Mouse (Mus musculus) liver, embryonic 16.5 days (tissue): ENCODE results near the gene Filip1l. TPM values are rescaled to one million over a fixed set of nuclear protein-coding genes. Genes with fewer than 3 reads are reported as not detected.

Source experiments
- ATAC-seq: fragments of 200-750 bp; cut with Nextera tagmentation; 2 replicates; pipeline ENCODE4 v1.8.0; 2017; ENCODE audit warnings: low read depth, mild to moderate bottlenecking, moderate number of reproducible peaks, moderate library complexity
- H3K27ac ChIP-seq: fragments of 300-500 bp; sonication (generic); 2 replicates; pipeline ENCODE4 v1.5.1; 2014; ENCODE audit warnings: mild to moderate bottlenecking, low read length
- H3K27me3 ChIP-seq: fragments of 300-500 bp; sonication (generic); 2 replicates; pipeline ENCODE4 v1.6.1; 2014; ENCODE audit warnings: low read depth, low read length, mixed read lengths; ENCODE audit not compliant: control insufficient read depth, insufficient read depth
- H3K36me3 ChIP-seq: fragments of 300-500 bp; sonication (generic); 2 replicates; pipeline ENCODE4 v1.6.1; 2014; ENCODE audit warnings: mild to moderate bottlenecking; ENCODE audit not compliant: control insufficient read depth, insufficient read depth
- H3K4me1 ChIP-seq: fragments of 300-500 bp; sonication (generic); 2 replicates; pipeline ENCODE4 v1.6.1; 2014; ENCODE audit warnings: low read depth, low read length, mixed read lengths; ENCODE audit not compliant: control insufficient read depth
- H3K4me2 ChIP-seq: fragments of 300-500 bp; sonication (generic); 2 replicates; pipeline ENCODE4 v1.6.1; 2014; ENCODE audit warnings: low read depth, low read length, mixed read lengths
- H3K4me3 ChIP-seq: fragments of 300-500 bp; sonication (generic); 2 replicates; pipeline ENCODE4 v1.5.1; 2014; ENCODE audit warnings: low read depth, mild to moderate bottlenecking, low read length
- H3K9ac ChIP-seq: fragments of 300-500 bp; sonication (generic); 2 replicates; pipeline ENCODE4 v1.6.1; 2014; ENCODE audit warnings: low read depth, low read length
- H3K9me3 ChIP-seq: fragments of 300-500 bp; sonication (generic); replicated peaks from 2 replicates; pipeline ENCODE4 v1.6.1; 2016; ENCODE audit warnings: low read length; ENCODE audit not compliant: control insufficient read depth
- WGBS: fragments of 180-500 bp; shearing (Covaris S2); extraction: QIAGEN DNeasy Blood & Tissue Kit; methylation state at CpG from one replicate; pipeline ENCODE4 v1.1.7; 2014; ENCODE audit not compliant: insufficient replicate concordance; 5-methylcytosine and 5-hydroxymethylcytosine counted together
- polyA plus RNA-seq: library from polyadenylated mRNA; unstranded; fragments of >200 nt; fragmentation: Nextera tagmentation; extraction: Ambion mirVana; gene quantifications from 2 replicates; pipeline ENCODE4 v1.2.1, GENCODE M21; 2015

Filip1l gene
- polyA plus RNA-seq, 1 experiment from 2014 or later = 5.0 TPM

DNA sequence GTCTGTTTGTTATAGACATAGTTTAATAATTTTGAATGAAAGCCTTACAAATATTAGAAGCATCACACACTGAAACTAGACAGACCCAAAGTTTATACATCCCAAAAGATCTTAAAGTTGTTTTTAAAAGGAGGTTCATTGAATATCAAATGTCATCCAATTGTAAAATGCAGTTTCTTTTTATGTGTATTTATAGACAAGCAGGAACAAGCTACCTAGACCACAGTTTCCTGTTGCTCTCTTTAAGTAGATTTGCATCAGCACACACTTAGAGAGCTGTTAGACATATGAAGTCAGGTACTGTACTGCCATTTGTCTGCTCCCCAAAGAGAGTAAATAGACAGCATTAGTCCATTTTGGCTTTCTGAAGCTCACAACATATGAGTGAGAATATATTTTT is 118.2 kb downstream of the Filip1l start:
- no peaks in the 10 kb centered on the region for H3K36me3 ChIP-seq
- ATAC-seq = no peak

DNA sequence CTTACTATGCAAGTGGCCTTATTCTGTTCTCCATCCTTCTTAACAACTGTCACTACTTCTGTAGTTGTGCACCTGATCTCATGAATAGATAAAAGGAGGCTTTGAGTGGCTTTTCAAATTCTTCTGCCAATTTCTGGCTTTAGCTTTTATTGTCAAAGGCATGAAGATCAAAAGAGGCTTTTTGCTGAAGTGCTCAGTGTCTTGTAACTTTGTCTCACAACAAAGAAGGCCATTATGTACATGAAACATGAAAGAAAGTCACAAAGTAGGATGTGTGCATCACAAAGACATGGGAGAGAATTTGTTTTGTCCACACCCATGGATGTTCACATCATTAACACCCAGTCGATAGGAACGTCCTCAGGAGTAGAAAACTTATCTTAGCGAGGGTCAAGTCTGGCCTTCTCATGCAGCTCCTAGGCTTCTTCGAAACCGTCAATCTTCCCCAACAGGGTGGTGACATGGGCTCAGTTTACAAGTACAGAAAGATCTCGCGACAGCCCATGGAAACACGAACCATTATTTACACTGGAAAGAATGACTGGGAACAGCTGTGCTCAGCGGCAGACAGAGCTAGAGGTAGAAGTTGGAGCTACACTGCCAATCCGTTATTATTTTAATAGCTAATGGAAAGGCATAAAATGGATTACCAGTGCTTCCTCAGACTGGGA is 120.7 kb downstream of the Filip1l start:
- H3K4me3 ChIP-seq = no peak overlapping the region
- no peaks in the 10 kb centered on the region for H3K4me1 ChIP-seq
- no peaks in the 10 kb centered on the region for H3K27me3 ChIP-seq
- H3K9me3 ChIP-seq = 0 out of 2 replicates have a peak, but pooled peaks cover 3% of the 10 kb centered on the region
- no peak overlapping the region for H3K27ac ChIP-seq
- H3K36me3 ChIP-seq = no peaks in the 10 kb centered on the region
- H3K9ac ChIP-seq = no peak overlapping the region
- ATAC-seq = no peak
- H3K4me2 ChIP-seq = no peak overlapping the region
- WGBS = 66% methylated on average over 10 of the region's 10 CpGs

More for the DNA sequence above, 118.2 kb downstream of the Filip1l start:
- Histone ChIP-seq H3K27ac (no peak overlapping the region), H3K4me2 (no peak overlapping the region), H3K9me3 (no peaks in the 10 kb centered on the region), H3K27me3 (no peaks in the 10 kb centered on the region), H3K4me3 (no peak overlapping the region), H3K4me1 (no peaks in the 10 kb centered on the region), H3K9ac (no peak overlapping the region)

DNA sequence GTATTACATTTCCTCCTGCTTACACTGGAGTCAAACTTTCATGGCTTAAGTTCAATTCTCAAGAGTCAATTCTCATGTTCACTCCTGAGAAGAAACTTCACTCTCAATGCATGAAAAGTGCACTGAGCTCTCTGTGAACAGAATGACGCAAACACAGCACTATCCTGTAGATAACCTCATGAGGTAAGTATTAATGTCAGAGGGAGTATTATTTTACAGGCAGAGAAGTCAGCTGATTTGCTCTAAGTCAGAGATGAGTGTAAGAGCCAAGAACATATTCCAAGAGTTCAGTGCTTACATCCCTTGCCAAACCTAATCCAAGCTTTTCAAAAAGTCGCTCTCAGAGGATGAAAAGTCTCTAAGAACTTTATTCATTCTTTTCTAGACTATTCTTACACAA is 125.6 kb downstream of the Filip1l start:
- ATAC-seq = no peak
- Histone ChIP-seq H3K9me3 (0 out of 2 replicates have a peak, but pooled peaks cover 3% of the 10 kb centered on the region), H3K36me3 (no peaks in the 10 kb centered on the region), H3K4me1 (no peaks in the 10 kb centered on the region), H3K9ac (no peak overlapping the region), H3K4me2 (no peak overlapping the region), H3K27ac (no peak overlapping the region), H3K27me3 (no peaks in the 10 kb centered on the region), H3K4me3 (no peak overlapping the region)
- WGBS = 68% methylated on average over 2 of the region's 2 CpGs

DNA sequence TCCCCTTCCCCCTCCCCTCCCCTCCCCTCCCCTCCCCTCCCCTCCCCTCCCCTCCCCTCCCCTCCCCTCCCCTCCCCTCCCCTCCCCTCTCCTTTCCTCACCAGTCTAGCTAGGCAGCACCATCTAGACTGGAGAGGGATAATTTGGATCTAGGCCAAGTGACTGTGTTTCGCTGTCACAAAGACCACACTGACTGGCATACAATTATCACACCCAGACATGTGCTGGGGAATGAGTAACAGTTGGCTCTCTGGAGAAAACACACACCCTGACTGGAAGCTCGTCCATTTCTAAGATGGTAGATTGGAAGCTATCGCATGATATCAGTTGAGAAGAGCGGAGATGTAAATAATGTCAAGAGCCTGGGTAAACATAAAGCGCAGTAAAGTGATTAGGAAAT is 126.9 kb downstream of the Filip1l start:
- no peaks in the 10 kb centered on the region for H3K4me1 ChIP-seq
- 0 out of 2 replicates have a peak, but pooled peaks cover 3% of the 10 kb centered on the region for H3K9me3 ChIP-seq
- no peak overlapping the region for H3K4me3 ChIP-seq
- H3K9ac ChIP-seq = no peak overlapping the region
- H3K27me3 ChIP-seq = no peaks in the 10 kb centered on the region
- H3K36me3 ChIP-seq = no peaks in the 10 kb centered on the region
- H3K4me2 ChIP-seq = no peak overlapping the region
- ATAC-seq = no peak
- no peak overlapping the region for H3K27ac ChIP-seq
- WGBS = 53% methylated on average over 5 of the region's 5 CpGs

DNA sequence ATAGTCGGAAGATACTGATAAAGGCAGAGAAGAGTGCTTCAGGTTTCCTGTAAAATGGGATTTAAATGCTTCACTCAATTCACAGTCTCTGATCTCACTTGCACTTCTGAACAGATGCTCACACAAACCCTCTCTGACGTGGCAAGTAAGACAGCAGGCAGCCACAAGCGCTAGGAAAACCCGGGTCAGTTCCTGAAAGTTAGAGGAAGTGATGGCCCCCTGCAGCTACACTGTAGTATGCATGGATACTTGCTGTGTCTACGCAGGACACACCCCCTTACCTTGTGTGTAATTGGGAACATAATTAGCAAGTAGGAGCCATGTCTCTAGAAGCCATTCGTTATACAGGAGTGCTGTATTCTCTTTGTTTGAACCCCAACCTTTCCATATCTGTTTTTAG is 129.4 kb downstream of the Filip1l start:
- H3K4me1 ChIP-seq = no peaks in the 10 kb centered on the region
- H3K9me3 ChIP-seq = no peaks in the 10 kb centered on the region
- H3K4me3 ChIP-seq = no peak overlapping the region
- H3K27ac ChIP-seq = no peak overlapping the region
- no peak overlapping the region for H3K4me2 ChIP-seq
- WGBS = 35% methylated on average over 6 of the region's 6 CpGs
- H3K9ac ChIP-seq = no peak overlapping the region
- no peaks in the 10 kb centered on the region for H3K27me3 ChIP-seq
- no peak for ATAC-seq
- H3K36me3 ChIP-seq = no peaks in the 10 kb centered on the region

DNA sequence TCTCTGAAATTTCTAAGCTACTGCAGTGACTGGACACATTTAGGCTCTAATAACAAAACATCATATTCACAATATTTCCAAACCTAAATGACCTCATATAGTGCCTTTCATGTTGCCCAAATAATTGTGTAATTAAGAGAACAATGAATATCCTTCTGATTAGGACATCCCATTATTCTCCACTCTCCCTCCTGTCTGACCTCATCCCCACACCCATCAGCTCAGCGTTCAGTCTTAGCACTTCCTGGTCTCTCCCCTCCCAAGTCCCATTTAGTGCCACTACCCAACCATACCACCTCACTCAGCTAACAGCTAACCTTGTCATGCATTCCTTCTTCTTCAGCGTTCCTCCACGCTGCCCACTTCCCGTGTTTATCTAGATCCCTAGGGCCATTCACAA is 130.0 kb downstream of the Filip1l start:
- H3K27ac ChIP-seq = no peak overlapping the region
- ATAC-seq = no peak
- H3K27me3 ChIP-seq = no peaks in the 10 kb centered on the region
- H3K4me2 ChIP-seq = no peak overlapping the region
- no peak overlapping the region for H3K9ac ChIP-seq
- no peak overlapping the region for H3K4me3 ChIP-seq
- 32% methylated on average over 4 of the region's 4 CpGs for WGBS
- no peaks in the 10 kb centered on the region for H3K9me3 ChIP-seq
- no peaks in the 10 kb centered on the region for H3K36me3 ChIP-seq
- no peaks in the 10 kb centered on the region for H3K4me1 ChIP-seq

DNA sequence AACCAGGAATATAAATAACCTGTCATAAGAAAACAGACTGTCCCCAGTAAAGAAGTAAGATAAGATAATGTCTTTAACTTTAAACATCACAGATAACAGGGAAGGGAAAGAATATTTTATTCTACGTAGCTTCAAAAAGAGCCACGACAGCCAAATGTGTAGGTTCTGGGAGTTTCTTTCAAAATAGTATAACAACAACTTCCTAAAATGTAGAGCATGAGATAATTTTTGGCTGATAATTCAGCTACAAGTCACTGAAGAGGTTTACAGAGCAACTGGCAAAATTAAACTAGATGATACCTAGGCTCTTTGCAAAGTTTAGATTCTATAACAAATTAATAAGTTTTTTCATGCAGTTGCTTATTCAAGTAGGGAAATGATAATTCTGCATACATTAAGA is 130.6 kb downstream of the Filip1l start:
- H3K9ac ChIP-seq = no peak overlapping the region
- H3K9me3 ChIP-seq = no peaks in the 10 kb centered on the region
- no peaks in the 10 kb centered on the region for H3K36me3 ChIP-seq
- H3K4me2 ChIP-seq = no peak overlapping the region
- no peak overlapping the region for H3K27ac ChIP-seq
- H3K4me3 ChIP-seq = no peak overlapping the region
- ATAC-seq = no peak
- H3K4me1 ChIP-seq = no peaks in the 10 kb centered on the region
- 42% methylated on average over 2 of the region's 2 CpGs for WGBS
- H3K27me3 ChIP-seq = no peaks in the 10 kb centered on the region

DNA sequence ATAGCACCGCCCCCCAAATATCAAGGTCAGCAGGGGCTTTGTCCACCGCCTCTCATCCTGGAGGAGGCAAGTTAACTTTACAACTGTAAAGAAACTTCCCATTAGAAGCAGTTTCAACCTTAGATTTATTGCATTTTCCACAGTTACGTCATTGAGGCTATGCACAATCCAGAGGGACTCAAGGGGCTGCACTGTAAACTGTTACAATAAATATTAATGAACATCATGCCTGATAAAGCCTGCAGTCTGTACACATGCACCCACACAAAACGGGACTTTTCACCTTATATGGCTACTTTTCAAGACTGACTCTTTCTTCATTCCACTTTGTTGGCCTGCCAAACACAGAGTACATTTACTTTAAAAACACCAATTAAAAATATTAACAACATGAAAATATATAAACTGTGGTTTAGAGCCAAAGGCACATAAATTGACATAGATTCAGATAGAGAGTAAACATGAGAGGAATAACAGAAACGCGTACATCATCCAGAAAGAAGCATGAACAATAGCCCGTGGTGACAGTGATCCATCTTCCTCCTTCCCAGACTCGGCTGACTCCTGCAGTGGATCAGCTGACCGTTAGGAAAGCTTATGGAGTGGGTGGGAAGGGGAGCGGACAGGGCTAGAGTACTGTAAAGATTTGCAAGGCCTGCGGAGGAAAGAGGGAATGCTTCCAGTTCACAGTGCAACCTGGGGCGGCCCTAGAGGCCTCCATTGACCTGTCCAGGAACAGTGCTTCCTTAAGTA is 131.3 kb downstream of the Filip1l start:
- Histone ChIP-seq H3K36me3 (no peaks in the 10 kb centered on the region), H3K27me3 (no peaks in the 10 kb centered on the region), H3K27ac (no peak overlapping the region), H3K4me3 (no peak overlapping the region), H3K4me1 (no peaks in the 10 kb centered on the region), H3K9me3 (no peaks in the 10 kb centered on the region), H3K9ac (no peak overlapping the region), H3K4me2 (no peak overlapping the region)
- no peak for ATAC-seq
- WGBS = 63% methylated on average over 12 of the region's 12 CpGs

DNA sequence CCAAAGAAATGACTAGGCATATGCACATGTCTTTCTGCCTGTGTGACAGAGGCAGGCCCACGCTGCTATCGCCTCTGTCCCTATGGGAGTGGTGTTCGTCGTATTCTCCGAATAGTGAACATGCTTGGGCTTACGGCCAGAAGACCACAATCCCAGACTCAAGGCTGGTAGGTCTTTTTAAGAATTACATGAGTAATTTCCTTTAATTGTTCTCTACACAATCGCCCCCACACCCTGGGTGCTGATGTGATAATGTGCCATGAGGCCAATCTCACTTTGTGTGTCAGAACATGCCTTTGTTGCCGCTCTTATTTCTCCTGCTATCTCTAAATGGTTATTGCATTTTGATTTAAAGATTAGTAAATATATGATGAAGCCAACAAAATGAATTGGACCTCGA is 132.4 kb downstream of the Filip1l start:
- H3K4me3 ChIP-seq = no peak overlapping the region
- H3K27me3 ChIP-seq = no peaks in the 10 kb centered on the region
- H3K9me3 ChIP-seq = no peaks in the 10 kb centered on the region
- no peaks in the 10 kb centered on the region for H3K36me3 ChIP-seq
- 64% methylated on average over 9 of the region's 9 CpGs for WGBS
- H3K27ac ChIP-seq = no peak overlapping the region
- no peaks in the 10 kb centered on the region for H3K4me1 ChIP-seq
- no peak for ATAC-seq
- H3K9ac ChIP-seq = no peak overlapping the region
- H3K4me2 ChIP-seq = no peak overlapping the region
